Mouse (Mus musculus): ENCODE measurements at regions not wholly inside any gene's neighbourhood (a gene's known extent, or its start where the extent isn't known, plus 50 kb on each side); places are given as distances from the start of the nearest gene placed in this dataset.
"Not testable (repeated sequence)": the region's sequence is repeated elsewhere in the genome, so short reads cannot be mapped to it uniquely, and the experiment has no call there.

DNA sequence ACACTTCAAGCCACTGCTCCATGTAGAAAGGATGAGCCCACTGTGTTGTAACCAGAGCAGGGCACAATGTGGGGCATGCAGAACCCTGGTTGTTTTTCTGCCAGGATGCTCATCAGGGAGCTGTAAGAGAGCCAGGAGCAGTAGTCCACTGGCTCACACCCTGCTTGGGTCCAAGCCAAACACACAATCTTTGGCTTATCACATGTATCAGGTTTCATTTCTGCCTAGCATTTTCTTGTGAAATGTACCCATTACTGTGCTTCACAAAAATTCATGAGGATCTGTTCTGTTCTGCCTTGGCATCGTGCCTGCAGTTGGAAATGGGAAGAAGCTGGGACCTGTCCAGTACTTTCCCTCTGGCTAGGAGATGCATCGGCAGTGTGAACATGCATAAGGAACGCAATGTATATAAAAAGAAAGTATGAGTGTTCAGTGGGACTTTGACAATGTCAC is 491.6 kb upstream of the Igfbp3 start:
- DNase-seq: peak; percentile 14

DNA sequence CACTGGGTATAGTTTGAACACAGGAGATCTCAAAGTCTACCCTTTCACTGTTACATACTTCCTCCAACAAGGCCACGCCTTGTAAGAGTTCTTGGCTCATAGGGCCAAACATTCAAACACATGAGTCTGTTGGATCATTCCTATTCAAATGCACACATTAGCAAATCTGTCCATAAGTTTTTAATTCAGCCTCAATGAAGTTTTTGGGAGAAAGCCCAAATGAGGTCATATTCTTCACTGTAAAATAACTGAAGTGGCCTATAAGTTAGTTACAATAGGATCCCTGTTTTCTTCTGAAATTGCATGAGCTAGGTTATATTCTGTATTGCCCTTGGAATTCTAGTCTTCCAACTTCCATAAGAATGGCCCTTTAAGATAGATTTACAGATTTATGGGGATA is 483.9 kb upstream of the Igfbp3 start:
- DNase-seq: no peak

DNA sequence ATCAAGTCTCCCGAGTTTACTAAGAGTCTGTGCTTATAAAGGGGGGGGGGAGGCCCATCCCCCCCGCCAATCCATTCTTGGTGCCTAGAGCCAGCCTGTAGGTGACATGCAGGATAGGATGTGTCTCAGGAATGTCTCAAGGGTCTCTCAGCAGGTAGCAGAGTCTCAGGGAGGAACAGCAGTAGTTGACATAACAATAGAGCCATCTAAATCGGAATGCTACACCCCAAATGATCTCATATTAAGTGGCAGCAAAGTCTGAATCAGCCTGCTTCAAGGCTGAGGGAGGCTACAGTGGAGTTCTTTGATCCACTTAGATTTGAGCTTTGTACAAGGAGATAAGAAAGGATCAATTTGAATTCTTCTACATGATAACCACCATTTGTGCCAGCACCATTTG is 476.0 kb upstream of the Igfbp3 start:
- not testable (repeated sequence) for DNase-seq

DNA sequence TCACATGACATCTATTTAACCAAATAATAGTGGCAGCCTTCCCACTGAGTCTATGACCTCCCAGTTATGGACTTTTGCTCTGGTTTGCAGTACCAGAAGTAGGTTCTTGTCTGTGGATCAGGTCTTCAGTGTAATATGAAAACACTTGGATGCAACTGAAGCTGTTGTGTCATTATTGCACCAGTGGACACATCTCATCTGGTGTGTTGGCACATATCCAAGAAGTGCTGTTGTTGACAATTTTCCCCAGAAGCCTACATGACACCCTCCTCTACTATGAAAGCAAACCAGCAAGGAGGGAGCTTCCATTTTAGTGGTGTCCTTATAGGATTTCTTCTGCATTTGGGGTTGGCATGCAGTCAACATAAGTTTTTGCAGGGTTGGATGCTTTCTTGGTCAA is 459.1 kb upstream of the Igfbp3 start:
- no peak for DNase-seq

DNA sequence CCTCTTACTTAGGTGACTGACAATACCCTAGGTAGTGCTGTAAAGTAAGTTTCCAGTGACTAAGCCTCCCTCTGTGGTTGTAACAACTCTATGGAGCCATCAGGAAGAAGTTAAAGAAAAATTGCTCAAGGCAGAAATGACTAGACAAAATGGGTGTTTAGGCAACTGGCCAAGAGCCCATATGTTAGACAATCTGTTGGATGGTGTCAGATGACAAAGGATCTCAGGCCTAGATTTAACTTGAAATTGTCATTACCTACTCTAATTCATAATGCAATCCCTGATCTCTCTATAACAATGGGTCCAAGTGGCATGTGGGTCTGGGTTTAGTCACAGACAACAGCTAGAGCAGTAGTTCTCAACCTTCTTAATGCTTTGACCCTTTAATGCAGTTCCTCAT is 416.9 kb upstream of the Igfbp3 start:
- DNase-seq: no peak

DNA sequence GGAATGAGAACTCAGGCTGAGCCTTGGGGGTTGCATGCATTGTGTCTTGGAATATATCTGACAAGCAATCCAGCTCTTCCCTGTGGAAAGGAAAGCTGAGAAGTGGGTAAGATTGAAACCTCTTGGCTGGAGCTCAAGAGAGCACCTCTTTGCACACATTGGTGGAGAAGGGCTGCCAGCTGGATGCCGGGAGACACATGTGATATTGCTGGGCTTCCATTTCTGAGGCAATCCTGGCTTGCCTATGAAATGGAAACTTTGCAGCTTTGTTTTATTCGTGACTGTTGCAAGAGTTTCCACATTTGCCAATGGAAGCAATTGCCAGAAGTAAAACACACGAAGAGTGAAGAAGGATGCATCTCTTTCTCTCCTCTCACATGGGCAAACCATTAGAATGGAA is 411.5 kb upstream of the Igfbp3 start:
- peak; percentile 43 for DNase-seq

DNA sequence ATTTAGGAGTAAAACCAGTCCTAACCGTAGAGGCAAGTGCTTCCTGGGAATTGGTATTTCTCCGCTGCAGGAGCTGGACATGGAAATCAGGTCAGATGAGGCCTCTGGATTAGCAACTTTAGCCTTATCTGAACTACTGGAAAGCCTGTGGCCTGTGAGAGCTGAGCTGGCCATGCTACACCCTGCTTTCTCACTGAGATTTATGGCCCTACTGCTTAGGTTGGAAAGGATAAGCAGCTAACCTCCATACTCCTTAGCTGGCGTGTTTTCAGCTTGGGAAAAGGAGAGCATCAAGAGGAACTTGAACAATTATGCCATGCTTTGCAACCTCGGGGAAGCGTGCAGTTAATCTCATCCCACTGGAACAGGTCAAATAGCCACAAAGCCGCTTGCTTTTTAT is 406.6 kb upstream of the Igfbp3 start:
- no peak for DNase-seq

DNA sequence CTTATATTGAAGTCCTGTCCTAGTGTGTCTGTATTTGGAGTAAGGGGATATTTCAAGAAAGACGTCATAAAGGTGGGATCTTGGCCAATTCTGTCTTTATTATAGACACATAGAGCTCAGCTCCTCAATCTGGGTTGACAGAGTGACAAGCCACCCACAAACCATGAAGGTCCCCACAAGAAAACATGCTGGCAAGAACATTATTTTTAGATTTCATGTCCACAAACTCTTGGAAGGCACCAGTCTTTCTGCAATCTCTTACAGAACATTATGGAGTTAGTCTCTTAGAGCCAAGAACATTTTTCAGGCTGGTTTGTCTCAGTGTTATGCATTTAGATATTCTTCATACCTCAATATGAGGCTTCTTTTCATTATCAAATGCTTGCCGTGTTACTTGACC is 397.0 kb upstream of the Igfbp3 start:
- DNase-seq: no peak

DNA sequence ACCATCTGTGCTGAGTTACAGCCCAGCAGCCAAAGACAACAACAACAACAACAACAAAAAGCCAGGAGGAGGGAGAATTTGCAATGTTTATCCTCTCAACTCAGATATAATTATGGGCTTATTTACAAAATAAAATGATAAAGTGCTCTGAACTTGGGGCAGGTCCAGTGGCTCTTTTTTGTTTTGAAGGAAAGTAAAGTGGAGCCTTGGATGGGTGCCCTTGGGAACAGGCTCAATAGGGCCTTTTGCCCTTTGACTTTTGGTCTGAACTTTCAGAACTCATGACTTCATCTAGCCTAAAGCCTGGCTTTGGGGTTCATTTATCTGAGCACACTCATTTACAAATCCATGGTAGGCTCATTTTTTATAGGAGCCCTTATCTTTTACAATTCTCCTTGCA is 396.2 kb upstream of the Igfbp3 start:
- DNase-seq: no peak

DNA sequence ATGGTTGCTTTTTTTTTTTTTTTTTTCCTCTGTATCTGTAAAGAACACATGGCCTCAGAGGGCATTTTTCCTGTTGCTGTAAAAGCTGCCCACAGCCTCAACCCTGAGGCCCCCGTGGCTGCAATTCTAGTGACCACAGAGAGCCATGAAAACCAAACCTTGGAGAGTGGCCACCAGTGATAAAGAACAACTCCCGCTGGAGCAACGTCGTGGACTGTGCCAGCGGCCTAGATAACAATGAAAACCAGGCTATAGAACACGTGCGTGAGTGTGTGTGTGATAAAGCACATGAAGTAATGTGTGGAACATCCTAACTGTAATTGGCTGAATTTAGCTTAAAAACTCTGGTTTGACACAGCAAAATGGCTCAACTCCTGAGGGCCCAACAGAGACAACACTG is 392.9 kb upstream of the Igfbp3 start:
- DNase-seq: no peak

DNA sequence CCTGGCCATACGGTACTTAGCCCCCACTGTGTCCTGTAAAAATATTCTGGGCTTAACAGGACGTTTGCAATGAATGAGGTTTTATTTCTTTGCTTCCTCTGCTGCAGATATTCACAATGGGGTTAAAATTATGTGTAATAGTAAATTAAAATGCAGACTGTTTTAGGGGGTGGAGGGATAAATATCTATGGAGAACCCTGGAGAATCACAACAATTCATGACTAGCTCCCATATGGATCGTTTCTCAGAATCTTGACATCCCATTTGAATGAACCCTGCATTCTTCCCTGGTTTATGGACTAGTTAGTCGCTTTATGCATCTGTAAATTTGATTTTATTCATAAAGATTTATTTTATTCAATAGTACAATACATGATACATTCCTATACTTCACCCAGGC is 378.3 kb upstream of the Igfbp3 start:
- no peak for DNase-seq

DNA sequence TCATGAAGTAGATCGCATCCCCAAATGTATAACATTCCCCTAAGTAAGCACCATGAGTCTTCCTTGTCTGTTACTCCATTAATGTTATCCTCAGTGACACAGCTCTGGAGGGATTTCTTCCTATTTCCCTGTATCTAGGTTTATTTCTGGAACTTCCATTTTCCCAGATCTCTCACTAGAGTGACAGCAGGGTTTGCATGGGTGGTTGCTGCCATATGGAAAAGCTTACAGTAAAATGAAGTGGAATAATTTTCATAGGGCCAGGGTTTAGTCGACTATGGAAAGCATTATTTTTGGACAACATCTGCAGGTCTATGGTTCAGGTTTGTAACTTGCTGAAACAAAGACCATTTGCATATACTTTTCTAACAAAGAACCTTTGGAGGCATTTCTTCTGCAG is 369.6 kb upstream of the Igfbp3 start:
- DNase-seq: no peak

DNA sequence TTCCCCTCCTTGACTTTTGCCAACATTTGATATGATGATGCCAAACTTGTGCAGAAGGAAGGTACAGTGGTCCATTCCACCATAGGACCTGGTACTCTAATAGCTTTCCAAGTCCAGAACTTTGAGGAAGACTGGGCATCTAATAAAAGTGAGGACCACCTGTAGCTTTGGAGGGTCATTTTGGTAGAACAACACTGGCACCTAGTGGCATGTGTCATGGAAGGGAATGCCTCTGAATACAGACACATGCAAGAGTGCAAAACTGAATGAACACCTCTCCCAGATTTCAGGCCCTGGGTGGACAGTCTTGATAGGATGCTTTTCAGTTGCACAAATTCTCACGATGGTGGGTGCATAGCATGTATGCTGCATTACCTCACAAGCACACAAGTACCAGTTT is 354.8 kb upstream of the Igfbp3 start:
- DNase-seq: peak; percentile 21

DNA sequence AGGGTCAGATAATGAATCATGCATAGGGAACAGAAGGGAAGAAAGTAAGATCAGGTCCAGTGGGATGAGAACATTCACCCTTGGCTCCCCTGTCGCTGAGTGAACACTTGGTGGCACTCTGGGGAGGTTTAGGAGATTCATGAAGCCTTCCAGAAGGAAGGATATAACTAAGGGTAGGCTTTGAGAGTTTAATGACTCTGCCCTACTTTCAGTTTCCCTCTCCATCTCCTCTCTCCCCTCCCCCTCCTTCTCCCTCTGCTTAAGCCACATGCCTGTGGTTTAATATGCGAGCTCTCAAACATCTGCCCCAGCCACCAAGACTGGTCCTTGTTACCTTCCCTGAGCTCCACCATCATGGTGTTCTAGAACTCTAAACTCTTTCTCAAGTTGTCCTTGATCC is 348.3 kb upstream of the Igfbp3 start:
- no peak for DNase-seq

DNA sequence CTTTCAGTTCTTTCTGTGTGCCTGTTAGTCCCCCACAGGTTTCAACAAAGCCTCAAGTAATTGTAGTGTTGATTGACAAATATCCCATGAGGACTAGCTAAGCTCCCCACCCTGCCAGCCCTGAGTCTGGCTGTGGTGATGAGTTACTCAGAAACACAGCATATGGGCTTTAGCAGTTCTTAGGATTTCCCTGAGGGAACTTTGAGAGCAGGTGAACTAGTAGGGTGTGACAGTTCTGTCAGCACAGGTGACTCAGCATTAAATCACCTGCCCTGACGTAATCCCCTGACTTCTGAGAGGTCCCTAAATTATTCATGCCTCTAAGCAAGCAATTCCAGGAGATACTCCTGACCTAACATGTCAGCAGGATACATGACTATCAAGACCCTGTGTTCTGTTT is 347.7 kb upstream of the Igfbp3 start:
- no peak for DNase-seq

DNA sequence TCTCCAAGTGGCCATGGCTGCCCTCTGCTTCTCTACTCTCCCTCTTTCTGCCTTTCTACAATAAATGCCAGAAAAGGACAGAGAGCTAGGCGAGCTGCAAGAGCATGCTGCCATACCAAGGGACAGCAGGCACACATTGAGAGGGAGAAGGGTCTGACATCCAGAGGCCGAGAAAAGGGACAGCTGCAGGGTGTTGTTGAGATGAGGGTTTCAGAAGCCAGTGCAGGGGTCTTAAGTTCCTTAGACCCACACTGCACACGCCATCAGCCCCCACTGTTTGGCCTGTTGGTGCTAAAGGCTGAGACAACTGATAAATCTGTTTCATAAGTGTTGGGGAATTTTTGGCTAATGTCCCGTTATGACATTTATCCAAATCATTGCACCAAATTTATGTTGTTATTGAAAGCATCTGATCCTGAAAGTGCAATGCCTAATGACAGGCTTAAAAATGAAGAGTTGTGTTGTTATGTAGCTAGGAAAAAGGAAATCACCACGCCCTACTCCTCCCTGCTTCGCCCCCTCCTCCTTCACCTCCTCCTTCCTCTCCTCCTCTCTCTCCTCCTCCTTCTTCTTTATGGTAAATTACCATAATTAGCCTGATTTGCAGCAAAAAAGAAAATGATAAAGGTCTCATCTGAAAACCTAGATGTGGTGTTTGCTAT is 342.0 kb upstream of the Igfbp3 start:
- DNase-seq: no peak

DNA sequence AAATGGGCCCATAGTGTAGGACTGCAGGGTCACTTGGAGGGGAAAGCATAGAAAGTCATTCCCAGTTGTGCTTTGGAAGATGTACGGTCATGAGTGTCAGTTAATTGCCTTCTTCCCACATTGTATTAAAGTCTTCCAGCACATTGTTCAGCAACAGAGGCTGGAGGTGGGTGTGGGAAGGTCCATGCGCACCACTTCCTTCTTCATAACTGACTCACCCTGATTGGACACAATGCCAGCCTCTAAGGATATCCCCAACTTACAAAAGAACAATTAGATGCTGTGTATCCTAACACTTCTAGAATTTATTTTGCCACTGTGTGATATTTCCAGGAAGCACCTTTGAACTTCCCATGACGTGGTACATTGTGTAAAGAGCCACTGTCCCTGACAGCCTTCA is 338.4 kb upstream of the Igfbp3 start:
- DNase-seq: no peak

DNA sequence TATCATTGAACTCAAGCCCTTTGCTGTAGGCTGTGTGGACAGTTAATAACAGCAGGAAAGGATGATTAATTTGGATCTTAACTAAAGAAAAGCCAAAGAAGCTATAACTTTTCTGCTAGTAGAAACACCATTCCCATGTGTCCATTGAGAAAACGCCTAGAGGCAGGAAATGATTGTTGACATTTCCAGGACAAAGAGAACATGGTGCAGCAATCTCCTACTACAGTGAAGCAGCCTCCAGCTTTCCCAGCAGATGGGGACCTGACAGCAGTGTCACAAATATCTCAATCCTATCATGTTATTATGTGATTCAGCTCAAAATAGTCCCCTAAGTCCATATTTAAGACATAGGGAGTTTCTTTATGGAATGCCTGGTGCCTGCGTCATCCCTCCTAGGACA is 334.1 kb upstream of the Igfbp3 start:
- DNase-seq: no peak

DNA sequence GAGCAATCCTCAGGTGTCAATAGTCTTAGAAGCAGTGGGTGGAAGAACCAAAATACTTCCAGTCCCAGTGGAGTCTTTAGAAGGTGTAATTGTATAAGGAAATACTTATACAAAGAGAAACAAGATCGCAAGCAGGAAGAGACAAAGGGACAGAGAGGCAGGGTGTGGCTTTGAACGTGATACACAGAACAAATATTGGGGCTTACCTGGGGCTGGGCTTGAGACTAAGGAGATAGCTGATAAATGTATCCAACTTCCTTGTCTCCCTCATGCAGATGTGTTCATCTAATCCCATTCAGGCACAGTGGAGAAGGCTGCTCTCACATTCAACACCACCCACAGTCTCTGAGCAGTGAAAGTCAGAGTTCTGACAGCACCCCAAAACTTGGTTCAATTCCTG is 331.9 kb upstream of the Igfbp3 start:
- DNase-seq: no peak

DNA sequence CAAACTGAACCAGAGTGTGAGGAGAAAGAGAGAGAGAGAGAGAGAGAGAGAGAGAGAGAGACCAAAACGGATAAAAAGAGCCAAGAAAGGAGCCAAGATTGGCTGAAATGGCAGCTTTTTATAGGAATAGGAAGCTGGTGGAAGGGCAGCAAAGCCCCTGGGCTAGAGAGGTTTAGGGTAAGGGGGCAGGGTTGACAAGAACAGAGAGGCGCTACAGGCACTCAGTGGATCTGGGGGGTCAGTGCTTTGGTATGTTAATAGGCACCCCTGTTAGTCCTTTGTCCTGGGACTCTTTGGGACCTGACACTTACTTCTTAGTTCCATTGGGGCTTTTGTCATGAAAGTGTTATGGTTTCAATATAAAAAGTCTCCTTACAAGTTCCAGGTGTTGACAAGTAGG is 320.9 kb upstream of the Igfbp3 start:
- DNase-seq: no peak

DNA sequence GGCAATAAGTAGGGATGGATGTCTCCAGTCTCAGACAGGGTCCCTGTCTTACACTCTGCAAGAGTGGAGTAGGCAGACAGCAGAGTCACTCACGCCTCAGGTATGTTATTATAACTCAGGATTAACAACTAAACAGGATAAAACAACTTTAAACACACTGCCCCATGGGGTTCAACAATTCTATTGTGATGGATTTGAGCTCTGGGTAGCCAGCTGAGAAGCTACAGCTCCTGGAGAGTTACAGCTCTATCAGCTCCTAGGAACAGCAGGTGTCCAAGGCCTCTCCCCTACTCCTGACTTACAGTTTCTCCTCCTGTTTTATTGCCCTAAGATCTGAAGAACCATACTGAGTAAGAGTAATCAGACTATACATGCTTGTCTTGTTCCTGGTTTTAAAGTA is 319.6 kb upstream of the Igfbp3 start:
- no peak for DNase-seq

DNA sequence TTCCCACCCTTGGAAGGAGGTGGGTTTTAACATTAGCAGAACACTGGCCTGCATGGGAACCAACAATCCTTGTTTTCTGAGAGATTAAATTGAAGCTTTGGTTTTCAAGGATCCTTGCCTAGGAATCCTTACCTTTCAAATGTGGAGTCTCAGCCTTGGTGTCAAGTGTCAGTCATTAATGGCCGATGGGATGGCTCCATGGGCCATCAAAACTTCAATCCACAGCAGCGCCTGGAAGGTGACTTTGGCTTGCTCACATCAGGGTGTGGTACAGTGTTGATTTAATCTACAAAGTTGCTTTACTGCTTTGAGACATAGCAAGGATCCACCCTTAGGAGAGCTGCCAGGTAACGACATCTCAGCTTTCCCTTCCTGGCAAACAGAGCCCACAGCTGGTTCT is 318.1 kb upstream of the Igfbp3 start:
- DNase-seq: no peak

DNA sequence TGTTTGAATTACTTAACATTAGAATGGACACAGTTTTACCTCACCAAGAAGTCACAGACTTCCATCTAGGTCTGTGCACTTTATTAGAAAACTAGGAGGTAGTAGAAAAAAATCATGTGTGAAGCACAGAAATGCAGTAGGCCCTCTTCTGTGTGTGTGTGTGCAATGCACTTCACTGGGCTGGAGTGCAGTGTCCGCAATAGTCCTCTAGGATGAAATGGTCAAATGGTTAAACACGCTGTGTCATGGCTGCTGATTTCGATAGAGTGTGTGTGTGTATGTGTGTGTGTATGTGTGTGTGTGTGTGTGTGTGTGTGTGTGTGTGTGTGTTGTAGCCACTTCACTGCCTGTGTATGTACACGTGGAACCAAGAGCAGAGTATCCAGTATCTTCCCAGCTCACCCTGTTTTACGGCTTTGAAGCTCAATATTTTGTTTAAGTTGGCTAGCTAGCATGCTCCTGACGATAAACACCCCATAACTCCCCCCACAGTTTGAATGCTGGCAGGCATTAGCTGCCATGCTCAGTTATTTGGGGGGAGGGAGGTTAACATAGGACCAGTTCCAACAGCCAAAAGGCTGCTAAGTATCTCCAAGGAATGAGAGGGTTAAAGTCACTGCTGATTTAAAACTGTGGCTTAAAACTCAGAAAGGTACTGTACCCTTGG is 316.9 kb upstream of the Igfbp3 start:
- no peak for DNase-seq

DNA sequence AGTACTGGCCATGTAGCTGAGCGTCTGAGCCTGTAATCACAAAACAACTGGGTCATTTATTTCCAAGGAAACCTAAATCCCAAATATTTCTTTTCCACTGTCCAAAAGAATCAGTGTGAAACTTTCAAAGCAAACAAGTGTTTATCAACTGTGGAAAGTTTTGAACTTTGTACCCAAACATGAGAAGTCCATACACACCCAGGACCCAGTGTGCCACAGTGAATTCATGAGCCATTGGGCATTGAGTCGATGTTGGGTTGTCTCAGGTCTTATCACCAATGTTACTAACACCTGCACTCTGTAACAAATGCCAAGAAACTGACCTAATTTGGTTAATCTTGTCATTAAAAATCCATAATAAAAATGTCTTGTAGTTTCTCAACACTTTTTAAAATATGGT is 305.8 kb upstream of the Igfbp3 start:
- no peak for DNase-seq

DNA sequence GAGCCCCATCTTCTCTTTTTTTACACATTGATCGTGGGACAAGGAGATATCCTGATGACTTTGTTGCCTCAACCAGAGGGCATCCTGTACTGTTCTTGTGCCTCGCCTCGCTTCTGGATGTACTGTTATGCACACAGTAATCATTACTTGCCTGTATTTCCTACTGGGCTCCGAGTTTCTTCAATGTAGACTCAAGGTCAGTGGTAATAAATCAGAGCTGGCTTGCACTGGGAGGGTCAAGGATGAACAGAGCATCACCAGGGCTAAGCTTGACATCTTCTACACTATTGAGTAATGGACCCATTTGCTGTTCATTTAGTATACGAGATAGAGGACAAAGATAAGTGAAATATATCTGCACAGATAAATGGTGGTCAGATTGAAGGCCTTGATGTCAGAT is 295.1 kb upstream of the Igfbp3 start:
- peak; percentile 10 for DNase-seq
